ENCODE assay signal across 13 mouse cellular contexts in genomic region chr2:21369556-21369955, GRCm38 (mm10). TPM values are rescaled to one million over a fixed set of nuclear protein-coding genes. Genes with fewer than 3 reads are reported as not detected.
DNase-seq lines count a peak whose midpoint lies in the region; ATAC-seq and TF ChIP-seq lines count a peak whose summit lies in the region.
"Had no signal": no experiment of that assay in that cellular context is flagged by ENCODE, and none has a peak within 500 bp of the region (broad histone marks: within the 10 kb centered on the region; RNA-seq: fewer than 3 reads in every experiment).

No protein-coding gene starts in this region.

- no peak overlapping the region for H3K27ac ChIP-seq in midbrain, embryonic 12.5 days (replicated peaks)
- no peak overlapping the region for H3K27ac ChIP-seq in midbrain, embryonic 10.5 days (replicated peaks)
- H3K27ac ChIP-seq in gastrocnemius, adult 2 months: no peak overlapping the region
- H3K27ac ChIP-seq: heart, embryonic 15.5 days; kidney, postnatal 0 days; neural tube, embryonic 12.5 days had no signal

- TF ChIP-seq CTCF in gastrocnemius, adult 2 months (IDR thresholded peaks at IDR 0.05): no peak

- no peaks in the 10 kb centered on the region for H3K9me3 ChIP-seq in midbrain, embryonic 12.5 days
- no peaks in the 10 kb centered on the region for H3K9me3 ChIP-seq in midbrain, embryonic 10.5 days (replicated peaks)
- H3K9me3 ChIP-seq: heart, embryonic 15.5 days; neural tube, embryonic 12.5 days had no signal

- 0 out of 2 replicates have a peak overlapping the region, but pooled peaks have one; percentile 3 for H3K4me2 ChIP-seq in midbrain, embryonic 12.5 days (replicated peaks)
- H3K4me2 ChIP-seq: heart, embryonic 15.5 days had no signal

- no peak for ATAC-seq in midbrain, embryonic 12.5 days (ENCODE audit: low FRiP score, low read depth)

- no peak overlapping the region for H3K4me3 ChIP-seq in midbrain, embryonic 12.5 days
- H3K4me3 ChIP-seq in midbrain, embryonic 10.5 days: no peak overlapping the region
- no peak overlapping the region for H3K4me3 ChIP-seq in gastrocnemius, adult 2 months
- H3K4me3 ChIP-seq: heart, embryonic 15.5 days; neural tube, embryonic 12.5 days had no signal

- WGBS in midbrain, embryonic 12.5 days: 66% methylated on average over 2 of the region's 2 CpGs
- 56% methylated on average over 2 of the region's 2 CpGs for WGBS in midbrain, embryonic 10.5 days

- H3K36me3 ChIP-seq in midbrain, embryonic 12.5 days: no peaks in the 10 kb centered on the region
- no peaks in the 10 kb centered on the region for H3K36me3 ChIP-seq in midbrain, embryonic 10.5 days
- H3K36me3 ChIP-seq: heart, embryonic 15.5 days; neural tube, embryonic 12.5 days had no signal

- DNase-seq in midbrain, embryonic 10.5 days (ENCODE audit: low spot score): no peak
- DNase-seq in cerebellum, adult 9-10 months: peak; percentile 82
- peak; percentile 21 for DNase-seq in layer of hippocampus, adult 8-10 months (ENCODE audit: low spot score in 2 of 2)
- DNase-seq in right cerebral cortex, postnatal 10 days (ENCODE audit: low spot score in 2 of 2): peak; percentile 30 to 45
- no peak for DNase-seq in thymus, postnatal 4 days
- no peak for DNase-seq in gastrocnemius, adult 2 months
- DNase-seq: adrenal gland, adult 2 months; liver had no signal

- H3K4me1 ChIP-seq in midbrain, embryonic 12.5 days: peaks cover 12% of the 10 kb centered on the region; the same call in 1 of the 2 replicates
- peaks cover 16% of the 10 kb centered on the region for H3K4me1 ChIP-seq in midbrain, embryonic 10.5 days

- intact Hi-C loops in gastrocnemius, adult 2 months (cut with DNase I): no loop called here

- no peak overlapping the region for H3K9ac ChIP-seq in midbrain, embryonic 12.5 days (replicated peaks)
- H3K9ac ChIP-seq: heart, embryonic 15.5 days; neural tube, embryonic 12.5 days had no signal

- H3K27me3 ChIP-seq in midbrain, embryonic 12.5 days: peaks cover 33% of the 10 kb centered on the region
- H3K27me3 ChIP-seq in midbrain, embryonic 10.5 days (ENCODE audit: low read depth, poor library complexity, severe bottlenecking): peaks cover 27% of the 10 kb centered on the region

RNA-seq across cellular contexts. Expression of gene Gpr158, which starts 2.2 kb away (rescaled TPM):
- polyA plus RNA-seq in midbrain, embryonic 12.5 days (2016; fragmentation: Nextera tagmentation; extraction: Ambion mirVana): 1.3 TPM in 2 replicates
- polyA plus RNA-seq in midbrain, embryonic 10.5 days (2016; fragmentation: Nextera tagmentation; extraction: Ambion mirVana): 0.16 and 0.27 TPM in 2 replicates
- total RNA-seq in layer of hippocampus, adult 8-10 months (2022): 10 to 100 TPM; 65.3 to 79.9 (median 71.4) TPM
- not detected for total RNA-seq in gastrocnemius, adult 2 months (2021)
- total RNA-seq: MEL had no signal
- polyA plus RNA-seq: heart, embryonic 15.5 days; kidney, postnatal 0 days had no signal

Comparison
In these comparisons a context has a peak if more than half of its experiments do, and no peak if none do; other contexts are left out.
1. DNase-seq: peak in cerebellum, adult 9-10 months (single experiment), layer of hippocampus, adult 8-10 months (2 of 2) and right cerebral cortex, postnatal 10 days (2 of 2); none in midbrain, embryonic 10.5 days (single experiment), thymus, postnatal 4 days (single experiment) and gastrocnemius, adult 2 months (single experiment).
2. RNA of gene Gpr158, which starts 2.2 kb away (total RNA-seq): 65.3 to 79.9 TPM in layer of hippocampus, adult 8-10 months; not detected in gastrocnemius, adult 2 months; every median in the first group is over 10 times any median in the second.